Mouse (Mus musculus) embryonic fibroblast, embryonic 13.5 days (primary cell): ENCODE results near the gene Cd300lg. TPM values are rescaled to one million over a fixed set of nuclear protein-coding genes. Genes with fewer than 3 reads are reported as not detected.

ENCODE experiments used
- H3K27ac ChIP-seq: 2 replicates; pipeline ENCODE4 v1.5.1; 2012; ENCODE audit warnings: low read length, control low read depth, inconsistent platforms; ENCODE audit not compliant: insufficient read depth
- H3K4me1 ChIP-seq: 2 replicates; pipeline ENCODE4 v1.6.1; 2011; ENCODE audit warnings: low read length; ENCODE audit not compliant: control insufficient read depth, insufficient read depth
- H3K4me3 ChIP-seq: 2 replicates; pipeline ENCODE4 v1.5.1; 2011; ENCODE audit warnings: mild to moderate bottlenecking, control low read depth, low read length; ENCODE audit not compliant: insufficient read depth
- CTCF ChIP-seq: IDR thresholded peaks from 2 replicates; pipeline ENCODE4 v1.5.1; 2011; ENCODE audit warnings: mild to moderate bottlenecking, control low read depth, low read length, moderate library complexity, borderline replicate concordance; ENCODE audit not compliant: insufficient read depth
- POLR2A ChIP-seq: IDR thresholded peaks from 2 replicates; pipeline ENCODE4 v1.6.1; 2011; ENCODE audit warnings: low read depth, mild to moderate bottlenecking, control low read depth, low read length, moderate library complexity
- polyA plus RNA-seq: library from polyadenylated mRNA; stranded (reverse); fragments of >200 nt; gene quantifications from 2 replicates; pipeline ENCODE4 v1.2.4, GENCODE M21; 2011; ENCODE audit warnings: low read depth; ENCODE audit not compliant: missing spikeins, insufficient read length

Cd300lg gene
- polyA plus RNA-seq = not detected in 2 replicates

GRCm38 (mm10) chr11:102041350-102041949, at the start of gene Cd300lg:
TSS of gene Cd300lg (plus strand) at chr11:102041509.
- H3K27ac ChIP-seq = no peak within 1 kb of the TSS
- H3K4me1 ChIP-seq = no peaks in the 10 kb centered on the region
- no peak for TF ChIP-seq POLR2A
- TF ChIP-seq CTCF = no peak
- no peak within 1 kb of the TSS for H3K4me3 ChIP-seq

GRCm38 (mm10) chr11:101991813-101992212, 49.5 kb upstream of the Cd300lg start:
- no peak overlapping the region for H3K27ac ChIP-seq
- no peak for TF ChIP-seq CTCF
- no peak for TF ChIP-seq POLR2A
- no peak overlapping the region for H3K4me3 ChIP-seq
- no peaks in the 10 kb centered on the region for H3K4me1 ChIP-seq

GRCm38 (mm10) chr11:101992411-101992810, 48.9 kb upstream of the Cd300lg start:
- TF ChIP-seq POLR2A = no peak
- TF ChIP-seq CTCF = no peak
- Histone ChIP-seq H3K27ac (no peak overlapping the region), H3K4me3 (no peak overlapping the region), H3K4me1 (no peaks in the 10 kb centered on the region)

- Histone ChIP-seq H3K27ac (no peak overlapping the region), H3K4me1 (peaks cover 3% of the 10 kb centered on the region; the same call in 1 of the 2 replicates), H3K4me3 (no peak overlapping the region)
- TF ChIP-seq CTCF = no peak
- no peak for TF ChIP-seq POLR2A
These were observed 47.2 kb upstream of the Cd300lg start for GRCm38 (mm10) chr11:101994100-101994499.

- H3K27ac ChIP-seq = no peak overlapping the region
- H3K4me3 ChIP-seq = no peak overlapping the region
- peaks cover 3% of the 10 kb centered on the region; the same call in 1 of the 2 replicates for H3K4me1 ChIP-seq
- TF ChIP-seq CTCF (no peak), POLR2A (no peak)
These were observed 45.4 kb upstream of the Cd300lg start for GRCm38 (mm10) chr11:101995938-101996337.

- Histone ChIP-seq H3K4me3 (no peak overlapping the region), H3K27ac (no peak overlapping the region), H3K4me1 (peaks cover 3% of the 10 kb centered on the region; the same call in 1 of the 2 replicates)
- TF ChIP-seq CTCF (no peak), POLR2A (no peak)
These were observed 43.1 kb upstream of the Cd300lg start for GRCm38 (mm10) chr11:101998258-101998657.

GRCm38 (mm10) chr11:101999466-101999865, 41.8 kb upstream of the Cd300lg start:
- no peak for TF ChIP-seq CTCF
- no peak for TF ChIP-seq POLR2A
- Histone ChIP-seq H3K4me1 (peaks cover 3% of the 10 kb centered on the region; the same call in 1 of the 2 replicates), H3K4me3 (no peak overlapping the region), H3K27ac (no peak overlapping the region)

GRCm38 (mm10) chr11:102004251-102004650, 37.1 kb upstream of the Cd300lg start:
- Histone ChIP-seq H3K4me3 (no peak overlapping the region), H3K27ac (no peak overlapping the region), H3K4me1 (no peaks in the 10 kb centered on the region)
- no peak for TF ChIP-seq POLR2A
- peak; percentile 13; the same call in 1 of the 2 replicates for TF ChIP-seq CTCF

- TF ChIP-seq POLR2A = no peak
- no peak for TF ChIP-seq CTCF
- Histone ChIP-seq H3K27ac (no peak overlapping the region), H3K4me3 (no peak overlapping the region), H3K4me1 (no peaks in the 10 kb centered on the region)
These were observed 35.0 kb upstream of the Cd300lg start for GRCm38 (mm10) chr11:102006271-102006670.

GRCm38 (mm10) chr11:102006688-102007087, 34.6 kb upstream of the Cd300lg start:
- TF ChIP-seq CTCF (no peak), POLR2A (no peak)
- Histone ChIP-seq H3K4me3 (no peak overlapping the region), H3K27ac (no peak overlapping the region), H3K4me1 (no peaks in the 10 kb centered on the region)
